Mouse (Mus musculus): ENCODE data around the gene Smok2b. TPM values are rescaled to one million over a fixed set of nuclear protein-coding genes. Genes with fewer than 3 reads are reported as not detected.
"Not testable (repeated sequence)": the region's sequence is repeated elsewhere in the genome, so short reads cannot be mapped to it uniquely, and the experiment has no call there.

Smok2b gene
- total RNA-seq, 2 experiments from 2014 or later, result 0.21 TPM; not detected in 1

GRCm38 (mm10) chr17:13240807-13241727 is 11.0 kb downstream of the Smok2b start:
- DNase-seq (ENCODE audit: low spot score in 2 of 2), result not testable (repeated sequence)

GRCm38 (mm10) chr17:13254786-13255185 is 24.7 kb downstream of the Smok2b start:
- not testable (repeated sequence) for DNase-seq (ENCODE audit: low spot score in 2 of 2)

Other genes with a start within 250 kb of the Smok2b start
- 10 to 100 TPM; 54.5 to 58.9 TPM for gene Wtap, start 236.1 kb upstream of the Smok2b start, total RNA-seq (2021)
- 100 to 1,000 TPM; 272 to 273 TPM for gene Sod2, start 223.4 kb upstream of the Smok2b start, total RNA-seq (2021)
- not detected for gene Gpr31b, start 178.0 kb upstream of the Smok2b start, total RNA-seq (2021)
- gene Tcp10b, start 169.2 kb upstream of the Smok2b start, total RNA-seq (2021), result under 1 TPM; 0.73 to 0.91 TPM
- gene Unc93a, start 98.4 kb upstream of the Smok2b start, total RNA-seq (2021), result not detected
- not detected for gene Smok2a, start 9.1 kb upstream of the Smok2b start, total RNA-seq (2021)
- under 1 TPM; 0.16 to 0.37 TPM for gene Tcp10c, start 124.3 kb downstream of the Smok2b start, total RNA-seq (2021)